Comparison of ENCODE assay signal across 8 mouse cellular contexts in the genomic region with DNA sequence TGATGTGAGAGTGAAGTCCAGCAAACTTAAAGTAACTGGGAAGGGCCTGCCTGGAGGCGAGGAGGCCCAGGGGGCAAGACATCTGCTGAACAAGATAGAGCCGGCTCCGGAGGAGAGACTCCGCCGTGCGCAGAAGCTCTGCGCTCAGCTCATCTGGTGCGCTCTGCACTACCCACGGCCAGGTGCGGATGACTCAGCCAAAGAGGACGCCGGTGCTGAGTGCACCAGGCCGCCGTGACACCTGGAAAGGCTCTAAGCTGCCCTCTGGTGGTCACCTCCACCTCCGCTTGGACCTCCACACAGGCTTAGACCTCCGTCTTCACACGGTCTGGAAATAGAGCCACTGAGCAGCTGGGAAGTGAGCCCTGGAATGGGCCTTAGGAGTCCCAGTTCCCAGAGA. TPM values are rescaled to one million over a fixed set of nuclear protein-coding genes. Genes with fewer than 3 reads are reported as not detected.
DNase-seq lines count a peak whose midpoint lies in the region; ATAC-seq lines count a peak whose summit lies in the region.

No protein-coding gene starts in this region.

- peaks cover 58% of the 10 kb centered on the region for H3K27me3 ChIP-seq in heart, embryonic 11.5 days (ENCODE audit: control insufficient read depth, insufficient read depth, low read length)
- H3K27me3 ChIP-seq in kidney, embryonic 14.5 days (ENCODE audit: control insufficient read depth, insufficient read depth, low read length) = peaks cover 47% of the 10 kb centered on the region

- peaks cover 17% of the 10 kb centered on the region for H3K4me1 ChIP-seq in heart, embryonic 11.5 days (ENCODE audit: control insufficient read depth, insufficient read depth, low read length)
- peaks cover 13% of the 10 kb centered on the region; the same call in 1 of the 2 replicates for H3K4me1 ChIP-seq in kidney, embryonic 14.5 days (ENCODE audit: control insufficient read depth, insufficient read depth, low read length)

- H3K36me3 ChIP-seq in heart, embryonic 11.5 days (ENCODE audit: control insufficient read depth, insufficient read depth, low read length) = no peaks in the 10 kb centered on the region
- H3K36me3 ChIP-seq in kidney, embryonic 14.5 days (ENCODE audit: control insufficient read depth, insufficient read depth, low read length) = no peaks in the 10 kb centered on the region

- peak overlapping the region; percentile 63 for H3K27ac ChIP-seq in heart, embryonic 11.5 days (ENCODE audit: low read depth, low read length)
- no peak overlapping the region for H3K27ac ChIP-seq in kidney, embryonic 14.5 days (ENCODE audit: low read depth, low read length)

- ATAC-seq in heart, embryonic 11.5 days (replicated peaks; ENCODE audit: insufficient number of reproducible peaks, low FRiP score, low TSS enrichment) = peak; percentile 77
- ATAC-seq in kidney, embryonic 14.5 days (ENCODE audit: low FRiP score, low TSS enrichment) = peak; percentile 56

- H3K4me3 ChIP-seq in heart, embryonic 11.5 days (ENCODE audit: low read depth, low read length) = 0 out of 2 replicates have a peak overlapping the region, but pooled peaks have one; percentile 1
- peak overlapping the region; percentile 12; the same call in 1 of the 2 replicates for H3K4me3 ChIP-seq in kidney, embryonic 14.5 days (ENCODE audit: low read length)

- H3K9me3 ChIP-seq in heart, embryonic 11.5 days (replicated peaks; ENCODE audit: control insufficient read depth, low read length) = no peaks in the 10 kb centered on the region
- H3K9me3 ChIP-seq in kidney, embryonic 14.5 days (ENCODE audit: control insufficient read depth, low read length) = no peaks in the 10 kb centered on the region

- H3K9ac ChIP-seq in heart, embryonic 11.5 days (ENCODE audit: low read depth, low read length) = no peak overlapping the region
- no peak overlapping the region for H3K9ac ChIP-seq in kidney, embryonic 14.5 days (ENCODE audit: low read depth, low read length)

- WGBS in heart, embryonic 11.5 days (ENCODE audit: insufficient replicate concordance) = 5% methylated on average over 17 of the region's 17 CpGs
- WGBS in kidney, embryonic 14.5 days = 2% methylated on average over 17 of the region's 17 CpGs

- H3K4me2 ChIP-seq in heart, embryonic 11.5 days = peak overlapping the region; percentile 34
- peak overlapping the region; percentile 29 for H3K4me2 ChIP-seq in kidney, embryonic 14.5 days (replicated peaks; ENCODE audit: low read depth, low read length)

- peak; percentile 80 to 81 for DNase-seq in B cell, adult 2 months
- DNase-seq in adrenal gland, adult 18-20 months (ENCODE audit: low spot score in 2 of 2) = peak; percentile 61 to 67
- peak; percentile 70 for DNase-seq in embryo, embryonic 9.5 days (ENCODE audit: extremely low spot score)
- peak; percentile 87 for DNase-seq in lung, postnatal 14 days
- peak; percentile 41 for DNase-seq in retina, postnatal 7 days (ENCODE audit: low read depth, low spot score)
- peak; percentile 75 to 84 for DNase-seq in urinary bladder, postnatal 36 days (ENCODE audit: low spot score in 2 of 2)

RNA-seq across cellular contexts. Expression of gene Mt1, which starts 7.7 kb away (rescaled TPM):
- total RNA-seq in adrenal gland, adult 18-20 months (2021) = 100 to 1,000 TPM; 291 to 329 TPM
- 270 and 395 TPM in 2 replicates for polyA plus RNA-seq in heart, embryonic 11.5 days (2014; fragmentation: Nextera tagmentation; extraction: Ambion mirVana)
- 123 and 166 TPM in 2 replicates for polyA plus RNA-seq in kidney, embryonic 14.5 days (2014; fragmentation: Nextera tagmentation; extraction: Ambion mirVana)

RNA-seq across cellular contexts. Expression of gene Mt2, which starts 14.1 kb away (rescaled TPM):
- 100 to 1,000 TPM; 203 to 204 TPM for total RNA-seq in adrenal gland, adult 18-20 months (2021)
- 58.5 and 102 TPM in 2 replicates for polyA plus RNA-seq in heart, embryonic 11.5 days (2014; fragmentation: Nextera tagmentation; extraction: Ambion mirVana)
- polyA plus RNA-seq in kidney, embryonic 14.5 days (2014; fragmentation: Nextera tagmentation; extraction: Ambion mirVana) = 58.3 and 67.5 TPM in 2 replicates

RNA-seq across cellular contexts. Expression of gene Nup93, which starts 27.8 kb away (rescaled TPM):
- 10 to 100 TPM; 10.7 to 11.3 TPM for total RNA-seq in adrenal gland, adult 18-20 months (2021)
- 73.4 and 79.1 TPM in 2 replicates for polyA plus RNA-seq in heart, embryonic 11.5 days (2014; fragmentation: Nextera tagmentation; extraction: Ambion mirVana)
- polyA plus RNA-seq in kidney, embryonic 14.5 days (2014; fragmentation: Nextera tagmentation; extraction: Ambion mirVana) = 51.8 and 103 TPM in 2 replicates

RNA-seq across cellular contexts. Expression of gene Mt3, which starts 34.1 kb away (rescaled TPM):
- total RNA-seq in adrenal gland, adult 18-20 months (2021) = 1 to 10 TPM; 4.5 to 7.2 TPM
- 22.7 TPM in 2 replicates for polyA plus RNA-seq in heart, embryonic 11.5 days (2014; fragmentation: Nextera tagmentation; extraction: Ambion mirVana)
- polyA plus RNA-seq in kidney, embryonic 14.5 days (2014; fragmentation: Nextera tagmentation; extraction: Ambion mirVana) = 0.60 and 1.7 TPM in 2 replicates

RNA-seq across cellular contexts. Expression of gene Mt4, which starts 49.5 kb away (rescaled TPM):
- not detected for total RNA-seq in adrenal gland, adult 18-20 months (2021)
- not detected in 2 replicates for polyA plus RNA-seq in heart, embryonic 11.5 days (2014; fragmentation: Nextera tagmentation; extraction: Ambion mirVana)
- polyA plus RNA-seq in kidney, embryonic 14.5 days (2014; fragmentation: Nextera tagmentation; extraction: Ambion mirVana) = not detected in 2 replicates
